Mouse (Mus musculus) forebrain, embryonic 16.5 days (tissue): Measurements from ENCODE around the gene Slc27a3. TPM values are rescaled to one million over a fixed set of nuclear protein-coding genes. Genes with fewer than 3 reads are reported as not detected.
"Not testable (repeated sequence)": the region's sequence is repeated elsewhere in the genome, so short reads cannot be mapped to it uniquely, and the experiment has no call there.

Experiments used
- ATAC-seq: fragments of 200-750 bp; cut with Nextera tagmentation; 2 replicates; pipeline ENCODE4 v1.8.0; 2017; ENCODE audit warnings: mild to moderate bottlenecking, moderate library complexity
- H3K27ac ChIP-seq: fragments of 300-500 bp; sonication (generic); 2 replicates; pipeline ENCODE4 v1.5.1; 2014; ENCODE audit warnings: low read length, control low read depth
- H3K27me3 ChIP-seq: fragments of 300-500 bp; sonication (generic); replicated peaks from 2 replicates; pipeline ENCODE4 v1.6.1; 2014; ENCODE audit warnings: low read length; ENCODE audit not compliant: control insufficient read depth, insufficient read depth
- H3K36me3 ChIP-seq: fragments of 300-500 bp; sonication (generic); 2 replicates; pipeline ENCODE4 v1.6.1; 2014; ENCODE audit not compliant: control insufficient read depth, insufficient read depth
- H3K4me1 ChIP-seq: fragments of 300-500 bp; sonication (generic); replicated peaks from 2 replicates; pipeline ENCODE4 v1.6.1; 2014; ENCODE audit warnings: low read length; ENCODE audit not compliant: control insufficient read depth, insufficient read depth
- H3K4me2 ChIP-seq: fragments of 300-500 bp; sonication (generic); 2 replicates; pipeline ENCODE4 v1.6.1; 2014; ENCODE audit warnings: mild to moderate bottlenecking, low read length, control low read depth
- H3K4me3 ChIP-seq: fragments of 300-500 bp; sonication (generic); replicated peaks from 2 replicates; pipeline ENCODE4 v1.5.1; 2014; ENCODE audit warnings: mild to moderate bottlenecking, low read length, control low read depth
- H3K9ac ChIP-seq: fragments of 300-500 bp; sonication (generic); replicated peaks from 2 replicates; pipeline ENCODE4 v1.6.1; 2014; ENCODE audit warnings: low read depth, low read length, control low read depth
- H3K9me3 ChIP-seq: fragments of 300-500 bp; sonication (generic); 2 replicates; pipeline ENCODE4 v1.6.1; 2016; ENCODE audit warnings: low read length; ENCODE audit not compliant: control insufficient read depth
- WGBS: fragments of 180-500 bp; shearing (Covaris S2); extraction: QIAGEN DNeasy Blood & Tissue Kit; methylation state at CpG from one replicate; pipeline ENCODE4 v1.1.7; 2014; 5-methylcytosine and 5-hydroxymethylcytosine counted together
- polyA plus RNA-seq: library from polyadenylated mRNA; unstranded; fragments of >200 nt; fragmentation: Nextera tagmentation; extraction: Ambion mirVana; gene quantifications from 2 replicates; pipeline ENCODE4 v1.2.1, GENCODE M21; 2015

Slc27a3 gene
- polyA plus RNA-seq, 1 experiment from 2014 or later: 20.0 TPM

- no peak overlapping the region for H3K27ac ChIP-seq
- H3K27me3 ChIP-seq: no peaks in the 10 kb centered on the region
- H3K4me3 ChIP-seq: no peak overlapping the region
- H3K4me1 ChIP-seq: no peaks in the 10 kb centered on the region; the same call in 1 of the 2 replicates
- no peaks in the 10 kb centered on the region for H3K9me3 ChIP-seq
- no peak overlapping the region for H3K4me2 ChIP-seq
- no peak overlapping the region for H3K9ac ChIP-seq
- no peaks in the 10 kb centered on the region for H3K36me3 ChIP-seq
- WGBS: 18% methylated on average over 2 of the region's 2 CpGs
- no peak for ATAC-seq
Observed at GRCm38 (mm10) chr3:90369041-90369440, 20.7 kb downstream of the Slc27a3 start.

- Histone ChIP-seq H3K4me1 (no peaks in the 10 kb centered on the region), H3K9me3 (no peaks in the 10 kb centered on the region), H3K4me2 (no peak overlapping the region), H3K27ac (no peak overlapping the region), H3K27me3 (no peaks in the 10 kb centered on the region), H3K36me3 (no peaks in the 10 kb centered on the region), H3K9ac (no peak overlapping the region), H3K4me3 (no peak overlapping the region)
- WGBS: 97% methylated on average over 5 of the region's 5 CpGs
- no peak for ATAC-seq
Observed at GRCm38 (mm10) chr3:90367001-90367632, 22.6 kb downstream of the Slc27a3 start.

GRCm38 (mm10) chr3:90362346-90362745 is 27.4 kb downstream of the Slc27a3 start:
- H3K4me2 ChIP-seq: no peak overlapping the region
- no peaks in the 10 kb centered on the region for H3K4me1 ChIP-seq
- H3K9me3 ChIP-seq: no peaks in the 10 kb centered on the region
- H3K9ac ChIP-seq: no peak overlapping the region
- no peaks in the 10 kb centered on the region for H3K27me3 ChIP-seq
- WGBS: 80% methylated on average over 2 of the region's 2 CpGs
- H3K27ac ChIP-seq: no peak overlapping the region
- no peak for ATAC-seq
- H3K36me3 ChIP-seq: peaks cover 17% of the 10 kb centered on the region
- H3K4me3 ChIP-seq: no peak overlapping the region

- ATAC-seq: no peak
- Histone ChIP-seq H3K4me2 (no peak overlapping the region), H3K9me3 (no peaks in the 10 kb centered on the region), H3K4me1 (no peaks in the 10 kb centered on the region), H3K27me3 (no peaks in the 10 kb centered on the region), H3K36me3 (peaks cover 17% of the 10 kb centered on the region), H3K4me3 (no peak overlapping the region), H3K27ac (no peak overlapping the region), H3K9ac (no peak overlapping the region)
- 83% methylated on average over 4 of the region's 4 CpGs for WGBS
Observed at GRCm38 (mm10) chr3:90361476-90361875, 28.3 kb downstream of the Slc27a3 start.

- ATAC-seq: no peak
- Histone ChIP-seq H3K9ac (no peak overlapping the region), H3K36me3 (peaks cover 31% of the 10 kb centered on the region), H3K9me3 (no peaks in the 10 kb centered on the region), H3K4me1 (no peaks in the 10 kb centered on the region), H3K27me3 (no peaks in the 10 kb centered on the region), H3K27ac (no peak overlapping the region), H3K4me3 (no peak overlapping the region), H3K4me2 (no peak overlapping the region)
- 82% methylated on average over 1 of the region's 1 CpGs for WGBS
Observed at GRCm38 (mm10) chr3:90359230-90359629, 30.5 kb downstream of the Slc27a3 start.

GRCm38 (mm10) chr3:90357959-90358358 is 31.8 kb downstream of the Slc27a3 start:
- H3K4me3 ChIP-seq: no peak overlapping the region
- no peak for ATAC-seq
- no peaks in the 10 kb centered on the region for H3K27me3 ChIP-seq
- H3K36me3 ChIP-seq: peaks cover 38% of the 10 kb centered on the region
- H3K27ac ChIP-seq: no peak overlapping the region
- WGBS: 93% methylated on average over 7 of the region's 7 CpGs
- no peaks in the 10 kb centered on the region for H3K9me3 ChIP-seq
- H3K4me1 ChIP-seq: no peaks in the 10 kb centered on the region
- H3K9ac ChIP-seq: no peak overlapping the region
- no peak overlapping the region for H3K4me2 ChIP-seq

GRCm38 (mm10) chr3:90347847-90348246 is 41.9 kb downstream of the Slc27a3 start:
- Histone ChIP-seq H3K4me2 (no peak overlapping the region), H3K9ac (no peak overlapping the region), H3K4me3 (no peak overlapping the region), H3K36me3 (peaks cover 40% of the 10 kb centered on the region), H3K4me1 (no peaks in the 10 kb centered on the region), H3K9me3 (no peaks in the 10 kb centered on the region), H3K27me3 (no peaks in the 10 kb centered on the region), H3K27ac (no peak overlapping the region)
- ATAC-seq: no peak
- WGBS: 97% methylated on average over 4 of the region's 4 CpGs

GRCm38 (mm10) chr3:90342853-90343252 is 46.9 kb downstream of the Slc27a3 start:
- H3K4me1 ChIP-seq, H3K27ac ChIP-seq, H3K9ac ChIP-seq, H3K27me3 ChIP-seq, H3K9me3 ChIP-seq, ATAC-seq, H3K4me3 ChIP-seq, H3K4me2 ChIP-seq: not testable (repeated sequence)
- peaks cover 20% of the 10 kb centered on the region for H3K36me3 ChIP-seq
- 50% methylated on average over 2 of the region's 2 CpGs for WGBS

- Histone ChIP-seq H3K9me3 (no peaks in the 10 kb centered on the region), H3K4me2 (no peak overlapping the region), H3K27me3 (no peaks in the 10 kb centered on the region), H3K4me3 (no peak overlapping the region), H3K36me3 (peaks cover 11% of the 10 kb centered on the region), H3K9ac (no peak overlapping the region), H3K27ac (no peak overlapping the region), H3K4me1 (peaks cover 9% of the 10 kb centered on the region; the same call in 1 of the 2 replicates)
- ATAC-seq: no peak
Observed at GRCm38 (mm10) chr3:90340177-90340576, 49.6 kb downstream of the Slc27a3 start.

GRCm38 (mm10) chr3:90338190-90338589 is 51.5 kb downstream of the Slc27a3 start:
- Histone ChIP-seq H3K4me2 (no peak overlapping the region), H3K27ac (no peak overlapping the region), H3K4me3 (no peak overlapping the region), H3K27me3 (no peaks in the 10 kb centered on the region), H3K4me1 (peaks cover 9% of the 10 kb centered on the region; the same call in 1 of the 2 replicates), H3K9me3 (no peaks in the 10 kb centered on the region), H3K36me3 (peaks cover 11% of the 10 kb centered on the region), H3K9ac (no peak overlapping the region)
- 57% methylated on average over 3 of the region's 3 CpGs for WGBS
- no peak for ATAC-seq
